ENCODE assay signal across 8 mouse cellular contexts in genomic region chr19:5423561-5423960, GRCm38 (mm10). TPM values are rescaled to one million over a fixed set of nuclear protein-coding genes. Genes with fewer than 3 reads are reported as not detected.
A peak's percentile ranks its signal among the peaks of the same experiment; 100 is the strongest.
DNase-seq lines count a peak whose midpoint lies in the region; ATAC-seq lines count a peak whose summit lies in the region.

No protein-coding gene starts in this region.

- WGBS in limb, embryonic 10.5 days: 64% methylated on average over 12 of the region's 12 CpGs
- WGBS in stomach, embryonic 14.5 days: 58% methylated on average over 12 of the region's 12 CpGs

- H3K27me3 ChIP-seq in erythroblast, embryonic 14.5 days (ENCODE audit: control insufficient read depth): no peaks in the 10 kb centered on the region
- H3K27me3 ChIP-seq in limb, embryonic 10.5 days (ENCODE audit: low read depth, poor library complexity, severe bottlenecking): no peaks in the 10 kb centered on the region
- no peaks in the 10 kb centered on the region for H3K27me3 ChIP-seq in stomach, embryonic 14.5 days (ENCODE audit: control insufficient read depth, insufficient read depth, low read length)

- peak overlapping the region; percentile 89 for H3K4me3 ChIP-seq in erythroblast, embryonic 14.5 days (replicated peaks)
- peak overlapping the region; percentile 90 for H3K4me3 ChIP-seq in limb, embryonic 10.5 days
- H3K4me3 ChIP-seq in stomach, embryonic 14.5 days (ENCODE audit: low read depth, low read length): peak overlapping the region; percentile 69

- H3K36me3 ChIP-seq in erythroblast, embryonic 14.5 days (ENCODE audit: control insufficient read depth): peaks cover 48% of the 10 kb centered on the region
- peaks cover 68% of the 10 kb centered on the region for H3K36me3 ChIP-seq in limb, embryonic 10.5 days
- H3K36me3 ChIP-seq in stomach, embryonic 14.5 days (ENCODE audit: control insufficient read depth, insufficient read depth, low read length): peaks cover 20% of the 10 kb centered on the region

- no peaks in the 10 kb centered on the region for H3K9me3 ChIP-seq in erythroblast, embryonic 14.5 days (ENCODE audit: control insufficient read depth, low read length)
- no peaks in the 10 kb centered on the region for H3K9me3 ChIP-seq in limb, embryonic 10.5 days (replicated peaks)
- no peaks in the 10 kb centered on the region for H3K9me3 ChIP-seq in stomach, embryonic 14.5 days (ENCODE audit: control insufficient read depth, low read depth, low read length)

- H3K4me1 ChIP-seq in erythroblast, embryonic 14.5 days (ENCODE audit: control insufficient read depth): peaks cover 44% of the 10 kb centered on the region
- H3K4me1 ChIP-seq in limb, embryonic 10.5 days: peaks cover 39% of the 10 kb centered on the region
- peaks cover 21% of the 10 kb centered on the region for H3K4me1 ChIP-seq in stomach, embryonic 14.5 days (ENCODE audit: control insufficient read depth, insufficient read depth, low read length)

- H3K27ac ChIP-seq in limb, embryonic 10.5 days: peak overlapping the region; percentile 97
- peak overlapping the region; percentile 90; the same call in 1 of the 2 replicates for H3K27ac ChIP-seq in stomach, embryonic 14.5 days (ENCODE audit: low read length)

- H3K9ac ChIP-seq in stomach, embryonic 14.5 days (replicated peaks; ENCODE audit: low read depth, low read length): peak overlapping the region; percentile 80

- peak; percentile 32 for DNase-seq in thymus, postnatal 14 days
- DNase-seq in thymus, postnatal 25 days: no peak
- no peak for DNase-seq in limb, embryonic 10.5 days (ENCODE audit: low spot score)
- no peak for DNase-seq in right cerebral cortex, adult 2 months (ENCODE audit: low spot score in 2 of 2)

- no peak for ATAC-seq in erythroblast, adult 5-6 weeks (replicated peaks; ENCODE audit: low FRiP score, poor library complexity, severe bottlenecking)
- ATAC-seq in stomach, embryonic 14.5 days (ENCODE audit: insufficient number of reproducible peaks, insufficient read depth, low FRiP score, low read depth): no peak
- no peak for ATAC-seq in granulocyte monocyte progenitor cell, adult 5-6 weeks (replicated peaks; ENCODE audit: poor library complexity, severe bottlenecking)

- H3K4me2 ChIP-seq in stomach, embryonic 14.5 days (replicated peaks; ENCODE audit: low read depth, low read length): peak overlapping the region; percentile 65

RNA-seq across cellular contexts. Expression of gene Drap1, which starts 1.2 kb away (rescaled TPM):
- 25.1 and 29.2 TPM in 2 replicates for polyA plus RNA-seq in erythroblast, embryonic 14.5 days (2012)
- 15.0 and 32.4 TPM in 2 replicates for total RNA-seq in erythroblast, adult 5-6 weeks (2015; ENCODE audit: low replicate concordance)
- 15.8 and 18.0 TPM in 2 replicates for total RNA-seq in erythroblast, adult 5-6 weeks (2017; ENCODE audit: low replicate concordance)
- 224 and 246 TPM in 2 replicates for polyA plus RNA-seq in limb, embryonic 10.5 days (2016; fragmentation: Nextera tagmentation; extraction: Ambion mirVana)
- 191 and 198 TPM in 2 replicates for polyA plus RNA-seq in stomach, embryonic 14.5 days (2014; fragmentation: Nextera tagmentation; extraction: Ambion mirVana)
- 160 and 218 TPM in 2 replicates for total RNA-seq in granulocyte monocyte progenitor cell, adult 5-6 weeks (2014; fragmentation: Nextera tagmentation)
- total RNA-seq in granulocyte monocyte progenitor cell, adult 5-6 weeks (2017): 119 and 145 TPM in 2 replicates

RNA-seq across cellular contexts. Expression of gene AI837181, which starts 1.4 kb away (rescaled TPM):
- polyA plus RNA-seq in erythroblast, embryonic 14.5 days (2012): 3.1 and 3.7 TPM in 2 replicates
- total RNA-seq in erythroblast, adult 5-6 weeks (2015; ENCODE audit: low replicate concordance): 14.8 and 16.1 TPM in 2 replicates
- 5.3 and 7.7 TPM in 2 replicates for total RNA-seq in erythroblast, adult 5-6 weeks (2017; ENCODE audit: low replicate concordance)
- polyA plus RNA-seq in limb, embryonic 10.5 days (2016; fragmentation: Nextera tagmentation; extraction: Ambion mirVana): 59.7 and 68.8 TPM in 2 replicates
- polyA plus RNA-seq in stomach, embryonic 14.5 days (2014; fragmentation: Nextera tagmentation; extraction: Ambion mirVana): 35.8 and 39.2 TPM in 2 replicates
- total RNA-seq in granulocyte monocyte progenitor cell, adult 5-6 weeks (2014; fragmentation: Nextera tagmentation): 30.1 and 32.7 TPM in 2 replicates
- total RNA-seq in granulocyte monocyte progenitor cell, adult 5-6 weeks (2017): 10.9 and 12.2 TPM in 2 replicates

RNA-seq across cellular contexts. Expression of gene Tsga10ip, which starts 21.2 kb away (rescaled TPM):
- not detected in 2 replicates for polyA plus RNA-seq in erythroblast, embryonic 14.5 days (2012)
- total RNA-seq in erythroblast, adult 5-6 weeks (2015; ENCODE audit: low replicate concordance): 2.5 TPM in 1 of 2 replicates, not detected in the other
- not detected in 2 replicates for total RNA-seq in erythroblast, adult 5-6 weeks (2017; ENCODE audit: low replicate concordance)
- polyA plus RNA-seq in limb, embryonic 10.5 days (2016; fragmentation: Nextera tagmentation; extraction: Ambion mirVana): not detected in 2 replicates
- 2.0 TPM in 1 of 2 replicates, not detected in the other for polyA plus RNA-seq in stomach, embryonic 14.5 days (2014; fragmentation: Nextera tagmentation; extraction: Ambion mirVana)
- not detected in 2 replicates for total RNA-seq in granulocyte monocyte progenitor cell, adult 5-6 weeks (2014; fragmentation: Nextera tagmentation)
- total RNA-seq in granulocyte monocyte progenitor cell, adult 5-6 weeks (2017): 1.9 TPM in 1 of 2 replicates, not detected in the other

RNA-seq across cellular contexts. Expression of gene Fosl1, which starts 23.8 kb away (rescaled TPM):
- 0.12 and 0.18 TPM in 2 replicates for polyA plus RNA-seq in erythroblast, embryonic 14.5 days (2012)
- 0.42 TPM in 1 of 2 replicates, not detected in the other for total RNA-seq in erythroblast, adult 5-6 weeks (2015; ENCODE audit: low replicate concordance)
- not detected in 2 replicates for total RNA-seq in erythroblast, adult 5-6 weeks (2017; ENCODE audit: low replicate concordance)
- not detected in 2 replicates for polyA plus RNA-seq in limb, embryonic 10.5 days (2016; fragmentation: Nextera tagmentation; extraction: Ambion mirVana)
- polyA plus RNA-seq in stomach, embryonic 14.5 days (2014; fragmentation: Nextera tagmentation; extraction: Ambion mirVana): not detected in 2 replicates
- 0.32 TPM in 1 of 2 replicates, not detected in the other for total RNA-seq in granulocyte monocyte progenitor cell, adult 5-6 weeks (2014; fragmentation: Nextera tagmentation)
- total RNA-seq in granulocyte monocyte progenitor cell, adult 5-6 weeks (2017): 0.57 TPM in 1 of 2 replicates, not detected in the other

RNA-seq across cellular contexts. Expression of gene Ccdc85b, which starts 34.1 kb away (rescaled TPM):
- polyA plus RNA-seq in erythroblast, embryonic 14.5 days (2012): 0.54 and 0.57 TPM in 2 replicates
- 0.38 TPM in 1 of 2 replicates, not detected in the other for total RNA-seq in erythroblast, adult 5-6 weeks (2015; ENCODE audit: low replicate concordance)
- 0.14 and 0.17 TPM in 2 replicates for total RNA-seq in erythroblast, adult 5-6 weeks (2017; ENCODE audit: low replicate concordance)
- 8.9 and 9.7 TPM in 2 replicates for polyA plus RNA-seq in limb, embryonic 10.5 days (2016; fragmentation: Nextera tagmentation; extraction: Ambion mirVana)
- 6.8 and 7.8 TPM in 2 replicates for polyA plus RNA-seq in stomach, embryonic 14.5 days (2014; fragmentation: Nextera tagmentation; extraction: Ambion mirVana)
- total RNA-seq in granulocyte monocyte progenitor cell, adult 5-6 weeks (2014; fragmentation: Nextera tagmentation): 0.68 and 1.9 TPM in 2 replicates
- 2.5 and 4.1 TPM in 2 replicates for total RNA-seq in granulocyte monocyte progenitor cell, adult 5-6 weeks (2017)
